Mouse (Mus musculus): ENCODE results near the gene Vmn2r87. TPM values are rescaled to one million over a fixed set of nuclear protein-coding genes. Genes with fewer than 3 reads are reported as not detected.

The Vmn2r87 gene
- polyA plus RNA-seq, 1 experiment from 2014 or later: 0.18 TPM

Other genes starting within 250 kb of the Vmn2r87 start
- 0.31 and 0.37 TPM in 2 replicates for gene Neurod4, start 217.2 kb downstream of the Vmn2r87 start, polyA plus RNA-seq (2015; fragmentation: Nextera tagmentation; extraction: Ambion mirVana)
- gene Tespa1, start 174.5 kb downstream of the Vmn2r87 start, polyA plus RNA-seq (2015; fragmentation: Nextera tagmentation; extraction: Ambion mirVana): 0.37 and 7.7 TPM in 2 replicates
- gene Vmn2r84, start 103.1 kb downstream of the Vmn2r87 start, polyA plus RNA-seq (2015; fragmentation: Nextera tagmentation; extraction: Ambion mirVana): 0.04 and 0.08 TPM in 2 replicates
- gene Vmn2r85, start 67.7 kb downstream of the Vmn2r87 start, polyA plus RNA-seq (2015; fragmentation: Nextera tagmentation; extraction: Ambion mirVana): 0.04 TPM in 1 of 2 replicates, not detected in the other
- gene Vmn2r86, start 41.3 kb downstream of the Vmn2r87 start, polyA plus RNA-seq (2015; fragmentation: Nextera tagmentation; extraction: Ambion mirVana): 0.05 and 0.08 TPM in 2 replicates